Mouse (Mus musculus): ENCODE measurements around the gene Itgb3.
"Not testable (repeated sequence)": the region's sequence is repeated elsewhere in the genome, so short reads cannot be mapped to it uniquely, and the experiment has no call there.

Gene Itgb3

DNA sequence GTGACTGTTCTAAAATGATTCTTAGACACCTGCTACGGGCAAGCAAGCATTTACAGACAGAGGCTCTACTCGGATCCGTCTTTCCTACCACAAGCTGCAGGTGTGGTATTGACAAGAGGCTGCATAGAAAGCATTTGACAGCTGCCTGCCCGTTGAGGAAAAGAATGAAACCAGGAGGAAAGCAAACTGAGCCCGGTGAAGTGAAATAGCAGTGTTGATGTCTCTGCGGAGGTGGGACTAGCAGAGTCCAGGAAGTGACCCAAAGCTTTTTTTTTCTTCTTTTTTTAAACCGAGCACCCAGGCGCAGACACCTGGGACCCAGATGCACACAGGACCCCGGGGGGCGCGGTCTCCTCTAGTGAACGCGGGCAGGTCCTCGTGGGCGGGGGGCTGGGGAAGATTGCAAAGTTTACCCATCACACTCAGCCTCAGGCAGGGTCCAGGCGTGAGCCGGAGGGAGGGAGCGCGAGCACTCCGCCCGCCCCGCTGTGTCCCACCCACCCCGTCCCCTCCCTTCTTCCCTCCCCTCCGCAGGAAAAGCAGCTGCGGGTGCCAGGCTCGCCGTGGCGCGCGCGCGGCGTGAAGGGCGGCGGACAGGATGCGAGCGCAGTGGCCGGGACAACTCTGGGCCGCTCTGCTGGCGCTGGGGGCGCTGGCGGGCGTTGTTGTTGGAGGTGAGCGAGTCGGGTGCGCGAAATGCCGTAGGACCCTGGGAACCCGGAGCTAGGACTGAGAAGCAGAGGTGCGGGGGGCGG lies at the start of gene Itgb3:
Gene Itgb3 (plus strand): TSS at position 510 of the 755 bp plus-strand sequence.
- DNase-seq (ENCODE audit: low read depth, low spot score): peak; percentile 83

DNA sequence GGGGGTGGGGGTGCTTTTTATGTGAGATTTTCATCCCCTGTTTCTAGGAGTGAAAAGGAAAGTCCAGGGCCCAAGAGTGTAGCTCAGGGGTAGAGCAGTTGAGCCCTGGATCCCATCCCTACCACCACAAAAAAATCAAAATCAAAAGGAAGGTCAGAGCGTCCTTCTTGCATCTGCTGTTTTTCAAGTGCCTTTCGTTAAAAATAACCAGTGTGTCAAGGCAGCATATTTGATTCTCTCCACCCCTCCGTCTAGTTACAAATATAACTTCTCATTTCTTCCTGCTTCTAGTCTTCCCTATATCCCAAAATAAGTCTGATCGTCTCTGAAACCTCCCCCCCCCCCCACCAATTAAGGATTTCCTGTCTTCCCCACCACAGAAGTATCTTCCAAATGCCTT lies 49.7 kb upstream of the Itgb3 start:
- no peak for DNase-seq (ENCODE audit: low read depth, low spot score)

DNA sequence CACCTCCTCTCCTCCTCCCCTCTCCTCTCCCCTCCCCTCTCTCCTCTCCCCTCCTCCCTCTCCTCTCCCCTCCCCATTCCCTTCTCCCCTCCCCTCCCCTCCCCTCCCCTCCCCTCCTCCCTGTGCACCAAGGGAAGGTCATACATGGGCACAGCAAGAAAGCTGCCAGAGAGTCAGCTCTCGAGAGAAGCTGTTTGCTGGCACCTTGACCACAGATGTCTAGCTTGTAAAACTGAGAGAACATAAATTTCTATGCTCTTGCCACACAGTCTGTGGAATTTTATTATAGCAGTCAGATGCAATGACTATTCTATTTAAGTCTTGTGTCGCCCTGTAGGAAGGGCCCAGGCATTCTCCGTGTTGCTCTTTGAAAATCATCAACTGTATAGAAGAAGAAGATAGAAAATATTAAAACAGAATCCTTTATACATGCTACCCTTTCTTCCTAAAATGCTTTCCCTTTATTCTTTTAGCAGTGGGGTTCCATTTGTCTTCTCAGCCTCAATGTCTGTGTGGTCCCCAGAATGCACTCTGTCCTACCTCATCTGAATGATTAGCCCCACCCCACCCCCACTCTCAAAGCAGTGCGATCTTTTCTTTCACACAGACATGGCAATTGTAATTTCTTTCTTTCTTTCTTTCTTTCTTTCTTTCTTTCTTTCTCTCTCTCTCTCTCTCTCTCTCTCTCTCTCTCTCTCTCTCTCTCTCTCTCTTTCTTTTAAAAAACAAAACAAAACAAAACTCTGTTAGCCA lies 49.0 kb upstream of the Itgb3 start:
- no peak for DNase-seq (ENCODE audit: low read depth, low spot score)

DNA sequence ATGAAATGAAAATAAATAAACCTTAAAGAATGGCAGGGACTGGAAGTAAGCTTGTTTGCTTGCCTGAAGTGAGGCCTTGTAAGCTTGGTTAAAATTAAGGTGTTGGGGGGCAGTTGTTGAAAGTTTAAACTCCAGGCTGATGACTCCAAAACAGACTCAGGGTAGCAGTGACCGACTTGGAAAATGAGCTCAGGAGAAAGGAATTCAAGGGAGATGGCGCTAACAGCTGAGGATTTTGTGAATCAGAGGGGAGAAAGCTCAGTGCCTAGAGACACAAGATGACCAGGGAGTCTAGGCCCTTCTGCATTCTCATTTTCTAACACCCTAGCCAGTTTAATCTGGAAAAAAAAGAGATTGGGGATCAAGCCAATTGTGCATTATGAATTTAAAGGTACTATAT lies 46.8 kb upstream of the Itgb3 start:
- no peak for DNase-seq (ENCODE audit: low read depth, low spot score)

GRCm38 (mm10) chr11:104563496-104563895 lies 44.3 kb upstream of the Itgb3 start:
- no peak for DNase-seq (ENCODE audit: low read depth, low spot score)

DNA sequence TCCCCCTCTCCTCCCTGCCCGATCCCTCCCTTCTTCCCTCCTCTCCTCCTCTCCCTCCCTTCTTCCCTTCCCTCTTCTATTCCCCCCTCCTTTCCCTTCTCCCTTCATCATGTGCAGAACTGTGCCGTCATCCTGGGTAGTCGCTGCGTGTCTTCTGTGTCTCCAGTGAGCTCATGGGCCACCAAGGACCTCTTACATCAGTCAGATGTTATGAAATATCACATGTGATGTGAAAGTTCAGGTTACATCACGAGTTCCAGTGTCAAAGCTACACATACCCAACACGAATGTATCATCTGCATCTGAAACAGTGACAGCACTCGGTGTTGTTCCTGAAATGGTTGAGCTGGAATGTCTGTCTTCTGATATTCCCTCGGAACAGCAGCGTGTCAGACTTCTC lies 42.6 kb upstream of the Itgb3 start:
- DNase-seq (ENCODE audit: low read depth, low spot score): no peak

DNA sequence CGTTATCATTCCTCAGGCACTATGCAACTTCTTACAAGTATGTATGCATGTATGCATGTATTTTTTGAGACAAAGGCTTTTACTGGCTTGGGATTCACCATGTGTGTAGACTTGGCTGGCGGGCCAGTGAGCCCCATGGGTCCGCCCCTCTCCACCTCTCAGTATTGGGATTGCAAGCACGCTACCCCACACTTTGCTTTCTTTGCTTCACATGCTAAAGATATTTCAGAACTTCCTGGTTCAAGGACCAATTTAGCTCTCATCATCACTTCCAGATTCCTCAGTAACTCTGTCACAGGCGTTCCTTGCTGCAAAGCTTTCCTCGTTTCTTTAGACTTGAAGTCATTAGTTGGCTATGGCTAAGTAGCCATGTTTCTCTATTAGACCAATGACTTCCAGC lies 41.7 kb upstream of the Itgb3 start:
- no peak for DNase-seq (ENCODE audit: low read depth, low spot score)

DNA sequence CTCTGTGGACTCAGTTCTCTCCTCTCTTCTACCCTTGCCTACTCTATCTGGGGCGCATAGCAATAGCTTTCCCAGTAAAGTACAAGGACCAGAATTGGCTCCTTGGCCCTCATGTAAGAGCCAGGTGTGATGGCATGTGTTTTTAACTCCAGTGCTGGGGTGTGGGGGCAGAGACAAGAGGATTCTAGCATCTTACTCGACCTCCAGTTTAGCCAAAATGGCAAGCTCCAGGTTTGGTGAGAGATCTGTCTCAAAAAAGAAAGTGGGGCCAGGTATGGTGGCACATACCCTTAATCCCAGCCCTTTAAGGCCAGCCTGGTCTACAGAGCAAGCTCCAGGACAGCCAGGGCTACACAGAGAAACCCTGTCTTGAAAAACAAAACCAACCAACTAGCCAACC lies 41.0 kb upstream of the Itgb3 start:
- no peak for DNase-seq (ENCODE audit: low read depth, low spot score)

- DNase-seq (ENCODE audit: low read depth, low spot score): no peak
Observed at GRCm38 (mm10) chr11:104567736-104568135, 40.1 kb upstream of the Itgb3 start.

DNA sequence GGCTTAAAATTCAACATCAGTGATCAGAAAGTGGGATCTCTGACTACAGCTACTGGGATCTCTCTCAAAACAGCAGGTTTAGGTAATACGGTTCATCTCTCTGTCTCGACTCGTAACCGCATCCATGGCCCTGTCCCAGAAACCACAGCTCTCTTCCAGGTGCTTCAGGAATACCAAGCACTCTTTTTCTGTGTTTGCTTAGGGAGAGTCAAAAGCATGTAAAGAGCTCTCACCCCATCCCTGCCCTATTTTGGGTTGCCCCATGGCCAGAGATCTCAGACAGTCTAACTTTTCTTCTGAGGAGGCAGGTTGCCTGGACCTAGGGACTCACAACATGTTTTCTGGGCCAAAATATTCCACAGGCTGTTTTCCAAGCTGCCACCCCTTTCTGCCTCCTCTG lies 39.5 kb upstream of the Itgb3 start:
- no peak for DNase-seq (ENCODE audit: low read depth, low spot score)

DNA sequence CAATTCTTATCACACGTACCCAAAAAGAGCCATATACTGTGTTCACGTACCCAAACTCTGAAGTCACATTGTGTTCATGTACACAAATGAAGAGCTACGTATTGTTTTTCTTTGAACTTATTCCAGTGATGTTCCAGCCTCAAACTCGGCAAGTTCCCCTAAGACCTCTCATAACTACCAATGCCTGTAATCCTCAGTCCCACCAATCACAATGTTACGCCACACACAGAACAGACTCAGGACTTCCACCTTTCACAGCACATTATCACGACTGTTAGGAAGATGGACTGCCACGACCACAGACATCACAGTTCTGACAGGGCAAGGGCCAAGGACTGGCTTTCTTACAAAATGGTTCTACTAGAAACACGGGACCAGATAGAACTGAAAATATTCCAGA lies 37.3 kb upstream of the Itgb3 start:
- DNase-seq (ENCODE audit: low read depth, low spot score): not testable (repeated sequence)

DNA sequence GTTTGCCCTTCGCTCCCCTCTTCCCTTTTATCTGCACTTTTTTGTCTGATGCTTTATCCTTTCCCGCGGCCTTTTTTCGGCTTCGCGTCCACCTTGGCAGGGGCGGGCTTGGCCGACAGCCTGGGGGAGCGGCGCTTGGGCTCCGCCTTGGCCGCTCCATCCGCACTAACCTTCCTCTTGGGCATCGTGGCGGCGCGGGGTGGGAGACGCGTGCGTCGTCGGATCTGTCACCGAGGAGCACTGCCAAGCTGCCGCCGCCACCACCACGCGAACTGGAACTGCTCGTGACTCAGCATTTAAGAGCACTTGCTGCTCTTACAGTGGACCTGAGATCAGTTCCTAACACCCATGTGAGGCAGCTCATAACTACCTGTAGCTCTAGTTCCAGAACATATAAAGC lies 36.4 kb upstream of the Itgb3 start:
- not testable (repeated sequence) for DNase-seq (ENCODE audit: low read depth, low spot score)

GRCm38 (mm10) chr11:104572091-104572490 lies 35.7 kb upstream of the Itgb3 start:
- DNase-seq (ENCODE audit: low read depth, low spot score): no peak

GRCm38 (mm10) chr11:104572566-104572965 lies 35.2 kb upstream of the Itgb3 start:
- no peak for DNase-seq (ENCODE audit: low read depth, low spot score)

- DNase-seq (ENCODE audit: low read depth, low spot score): no peak
Observed at GRCm38 (mm10) chr11:104576772-104577612, 30.8 kb upstream of the Itgb3 start.

DNA sequence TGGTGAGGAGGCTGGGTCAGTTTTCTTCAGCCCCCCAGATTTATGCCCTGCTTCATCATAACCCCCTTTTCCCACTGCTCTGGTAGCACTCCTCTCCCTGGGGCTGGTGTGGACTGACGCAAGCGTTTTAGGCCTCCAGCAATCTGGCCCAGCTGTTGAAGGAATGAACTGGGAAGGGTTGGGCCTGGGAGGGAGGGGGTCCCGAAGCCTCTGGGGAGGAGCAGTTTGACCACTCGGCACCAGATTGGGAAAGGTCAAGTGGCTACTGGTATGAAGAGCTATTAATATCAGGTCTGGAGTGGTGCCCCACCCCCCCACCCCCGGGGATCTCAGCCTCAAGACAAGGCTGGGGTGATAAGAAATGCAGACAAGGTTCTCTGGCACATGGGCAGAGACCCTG lies 29.7 kb upstream of the Itgb3 start:
- no peak for DNase-seq (ENCODE audit: low read depth, low spot score)

DNA sequence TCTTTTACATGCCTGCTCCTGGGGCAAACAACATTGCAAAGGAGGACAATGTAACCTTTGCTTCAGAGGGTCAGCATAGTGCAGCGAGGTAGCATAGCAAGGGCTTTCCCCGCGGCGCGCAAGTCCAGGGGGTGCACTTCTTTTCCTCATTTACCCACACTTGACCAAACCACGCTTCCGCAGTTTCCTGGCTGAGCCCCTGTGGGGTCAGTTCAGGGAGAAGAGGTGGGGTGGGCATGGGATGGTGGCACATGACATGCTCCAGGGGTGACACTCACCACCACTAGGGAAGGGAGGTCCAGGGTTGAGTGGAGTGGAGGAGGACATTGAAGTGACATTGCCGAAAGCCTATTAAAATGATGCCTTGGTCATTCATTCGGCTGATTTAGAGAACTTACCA lies 28.7 kb upstream of the Itgb3 start:
- no peak for DNase-seq (ENCODE audit: low read depth, low spot score)

DNA sequence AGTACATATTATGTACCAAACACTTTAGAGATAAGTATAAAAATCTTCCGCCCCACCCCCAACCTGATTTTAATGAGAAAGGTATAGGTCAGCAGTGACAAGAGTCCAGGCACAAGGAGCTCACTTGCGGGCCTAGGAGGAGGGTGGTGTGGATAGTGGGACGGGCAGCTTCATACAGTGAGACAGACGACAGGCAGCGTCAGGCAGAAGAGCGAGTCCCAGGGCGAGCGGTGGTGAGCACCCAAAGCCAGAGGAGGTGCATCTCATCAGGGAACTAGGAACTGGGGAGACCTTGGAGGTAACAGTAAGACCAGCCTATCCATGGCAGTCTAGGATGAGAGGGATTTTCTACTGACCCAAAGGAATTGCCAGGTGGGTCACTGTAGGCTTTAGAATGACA lies 28.2 kb upstream of the Itgb3 start:
- DNase-seq (ENCODE audit: low read depth, low spot score): no peak

- DNase-seq (ENCODE audit: low read depth, low spot score): no peak
Observed at GRCm38 (mm10) chr11:104580091-104580490, 27.7 kb upstream of the Itgb3 start.

DNA sequence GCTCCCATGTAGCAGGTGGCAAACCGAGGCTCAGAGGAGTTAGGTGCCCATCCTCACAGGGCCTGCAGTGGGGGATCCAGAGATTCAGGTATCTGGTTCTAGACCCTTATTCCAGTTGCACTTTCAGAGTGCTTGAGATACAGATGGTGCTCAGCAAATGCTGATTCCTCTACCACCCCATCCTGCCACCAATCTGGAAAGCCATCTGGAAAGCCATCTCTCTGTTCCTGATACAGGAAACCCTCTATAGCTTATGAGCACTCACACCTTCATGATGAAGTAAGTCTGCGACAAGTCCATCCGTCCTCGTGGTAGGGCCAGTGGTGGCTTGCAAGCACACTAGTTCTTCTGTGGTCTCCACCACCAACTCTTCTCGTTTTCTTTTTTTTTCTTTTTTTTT lies 27.2 kb upstream of the Itgb3 start:
- no peak for DNase-seq (ENCODE audit: low read depth, low spot score)

DNA sequence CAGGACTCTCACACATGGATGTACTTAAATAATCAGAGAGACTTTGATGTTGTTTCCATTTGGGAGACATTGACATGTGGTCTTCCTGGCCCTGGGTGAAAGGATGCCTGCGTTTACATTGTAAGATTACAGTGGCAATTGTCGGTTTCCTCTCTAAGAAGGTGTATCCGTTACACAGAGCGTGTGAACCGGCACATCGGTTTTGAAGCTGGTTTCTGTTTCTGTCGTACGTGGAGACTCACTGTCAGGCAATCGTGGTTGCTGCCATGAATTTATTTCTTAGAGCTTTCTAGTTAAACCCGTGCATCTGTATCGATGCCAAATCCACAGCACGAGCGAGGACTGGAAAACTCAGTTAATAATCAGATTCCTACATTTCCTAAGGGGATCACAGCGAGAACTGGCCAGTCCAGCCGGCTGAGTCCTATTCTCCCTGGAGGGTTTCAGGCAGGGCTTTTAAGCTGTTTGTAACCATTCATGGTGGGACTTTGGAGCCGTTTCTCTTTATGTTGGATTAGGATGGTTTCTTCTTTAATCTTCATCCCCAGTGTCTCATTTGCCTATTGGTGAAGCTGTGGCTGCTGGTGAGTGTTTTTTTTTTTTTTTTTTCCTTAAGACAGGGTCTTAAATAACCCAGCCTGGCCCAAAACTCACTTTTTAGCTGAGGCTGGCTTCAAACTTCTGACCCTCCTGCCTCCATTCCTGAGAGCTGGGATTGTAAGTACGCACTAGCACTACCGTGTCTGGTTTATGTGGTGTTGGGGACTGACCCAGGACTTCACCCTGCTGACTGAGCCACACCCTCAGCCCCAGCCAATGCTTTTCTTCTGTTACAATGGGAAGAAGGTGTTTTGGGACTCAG lies 26.1 kb upstream of the Itgb3 start:
- DNase-seq (ENCODE audit: low read depth, low spot score): peak; percentile 81

DNA sequence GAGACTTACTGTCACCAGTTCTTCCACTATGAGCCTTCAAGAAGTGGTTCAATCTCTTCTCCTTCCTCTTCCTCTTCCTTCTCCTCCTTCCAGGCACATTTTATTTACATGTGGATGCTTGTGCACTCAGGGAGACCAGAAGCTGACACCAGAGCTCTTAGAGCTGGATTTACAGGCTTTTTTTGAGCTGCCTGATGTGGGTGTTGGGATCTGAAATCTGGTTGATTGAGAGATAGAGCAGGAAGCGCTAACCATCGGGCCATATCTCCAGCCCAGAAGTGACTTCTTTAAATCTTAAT lies 25.5 kb upstream of the Itgb3 start:
- no peak for DNase-seq (ENCODE audit: low read depth, low spot score)

Data from CD4-positive helper T cell, adult 2 months (primary cell).